Mouse (Mus musculus): ENCODE results near the gene Ywhab. TPM values are rescaled to one million over a fixed set of nuclear protein-coding genes. Genes with fewer than 3 reads are reported as not detected.
A peak's percentile ranks its signal among the peaks of the same experiment; 100 is the strongest.

The Ywhab gene
- 43.9 and 48.0 TPM in 2 replicates for polyA plus RNA-seq (2012; rRNA removed)

- no peak for DNase-seq (ENCODE audit: low read depth, low spot score)
- WGBS, result 0% methylated on average over 12 of the region's 14 CpGs
Measured at GRCm38 (mm10) chr2:163994654-163994976, at the start of gene Ywhab. Gene Ywhab (plus strand): TSS chr2:163994960.

GRCm38 (mm10) chr2:163946221-163946620 is 48.5 kb upstream of the Ywhab start:
- 67% methylated on average over 15 of the region's 15 CpGs for WGBS
- DNase-seq (ENCODE audit: low read depth, low spot score), result no peak

DNA sequence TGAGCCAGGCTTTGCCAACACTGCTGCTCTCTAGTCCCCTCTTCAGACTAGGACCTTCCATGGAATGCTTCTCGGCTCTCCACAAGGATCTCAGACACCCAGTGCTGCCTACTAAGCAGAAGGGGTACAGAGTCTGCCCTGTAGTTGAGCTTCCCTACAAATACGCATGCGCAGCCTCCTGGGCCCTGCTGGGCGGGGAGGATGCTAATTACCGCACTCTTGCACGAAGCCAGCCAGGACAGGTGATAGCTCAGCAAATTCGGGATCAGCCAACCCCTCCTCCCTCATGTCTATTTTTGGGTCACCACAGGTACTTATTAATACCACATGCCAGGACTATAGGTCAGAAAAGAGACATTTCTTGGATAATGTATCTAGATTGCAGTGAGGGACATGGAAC is 46.8 kb upstream of the Ywhab start:
- WGBS, result 75% methylated on average over 7 of the region's 7 CpGs
- DNase-seq (ENCODE audit: low read depth, low spot score), result no peak

DNA sequence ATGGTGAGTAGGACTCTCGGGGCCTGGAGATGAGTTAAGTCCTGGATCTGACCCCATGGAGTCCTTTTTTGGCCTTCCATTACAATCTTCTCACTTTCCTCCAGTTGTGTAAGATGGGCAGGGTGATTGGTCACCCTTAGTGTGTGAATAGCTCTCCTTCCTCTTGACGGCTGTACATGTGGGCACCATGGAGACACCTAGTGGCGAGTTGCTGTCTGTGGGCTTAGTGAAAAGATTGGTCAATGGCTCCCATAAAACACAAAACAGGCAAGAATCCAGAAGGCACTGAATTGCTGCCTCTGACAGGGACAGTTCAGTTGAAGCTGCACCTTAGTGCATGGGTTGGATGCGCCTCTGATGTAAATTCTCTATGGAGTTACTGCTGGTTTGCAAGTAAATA is 43.0 kb upstream of the Ywhab start:
- DNase-seq (ENCODE audit: low read depth, low spot score), result peak; percentile 27
- 13% methylated on average over 4 of the region's 4 CpGs for WGBS

GRCm38 (mm10) chr2:163953622-163954310 is 41.0 kb upstream of the Ywhab start:
- 28% methylated on average over 7 of the region's 7 CpGs for WGBS
- DNase-seq (ENCODE audit: low read depth, low spot score), result no peak

GRCm38 (mm10) chr2:163964606-163965560 is 29.9 kb upstream of the Ywhab start:
- WGBS, result 47% methylated on average over 19 of the region's 19 CpGs
- DNase-seq (ENCODE audit: low read depth, low spot score), result no peak

DNA sequence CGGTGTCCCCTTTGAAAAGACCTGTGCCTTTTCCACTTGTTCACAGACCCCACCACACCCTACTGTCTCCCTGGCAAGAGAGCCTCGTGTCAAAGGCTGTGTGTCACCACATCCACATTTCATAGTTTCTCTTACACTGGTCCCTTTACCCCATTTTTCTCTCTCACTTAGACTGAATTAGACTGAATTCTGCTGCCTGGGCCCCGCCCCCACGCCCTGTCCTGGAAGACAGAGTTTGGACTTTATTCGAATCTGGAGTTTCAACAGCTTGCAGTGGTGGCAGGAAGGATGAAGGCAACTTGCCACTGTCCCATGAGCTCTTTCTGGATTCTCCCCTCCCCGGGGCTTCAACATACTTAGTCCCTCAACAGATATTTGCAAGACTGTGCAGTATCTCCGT is 29.1 kb upstream of the Ywhab start:
- DNase-seq (ENCODE audit: low read depth, low spot score), result no peak
- 51% methylated on average over 7 of the region's 7 CpGs for WGBS

DNA sequence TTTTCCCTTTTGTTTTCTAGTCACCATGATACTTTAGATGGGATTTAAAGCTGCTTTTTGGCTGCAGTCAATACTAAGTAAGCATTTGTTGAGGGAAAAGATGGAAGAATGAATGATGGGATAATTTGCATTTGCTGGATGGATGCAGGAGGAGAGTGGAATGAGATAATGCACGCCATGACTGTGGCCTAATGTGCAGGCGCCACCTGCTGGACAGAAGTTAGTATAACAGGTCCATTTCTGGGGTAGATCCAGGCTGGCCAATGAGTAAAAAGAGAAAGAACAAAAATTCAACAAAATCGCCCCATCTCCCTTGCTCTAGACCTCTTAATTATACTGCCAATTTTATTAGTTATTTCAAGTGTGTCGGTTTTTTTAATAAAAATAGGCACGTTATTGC is 26.2 kb upstream of the Ywhab start:
- 5% methylated on average over 5 of the region's 5 CpGs for WGBS

DNA sequence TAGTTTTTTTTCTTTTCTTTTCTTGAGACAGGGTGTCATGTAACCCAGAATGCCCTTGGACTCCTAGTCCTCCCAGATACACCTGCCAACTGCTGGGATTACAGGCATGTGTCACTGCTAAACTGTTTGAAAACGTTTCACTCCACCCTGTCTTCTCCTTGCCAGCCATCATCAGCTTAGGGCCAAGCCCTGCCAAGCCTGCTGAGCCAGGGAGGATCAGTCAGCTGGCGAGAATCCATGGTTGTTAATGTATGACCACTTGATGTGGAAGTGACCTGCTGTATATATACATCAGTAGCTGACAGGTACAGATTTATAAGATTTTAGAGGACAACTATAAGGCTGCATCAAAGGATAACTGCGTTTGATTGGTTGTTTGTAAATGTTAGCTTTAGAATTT is 24.4 kb upstream of the Ywhab start:
- 19% methylated on average over 3 of the region's 3 CpGs for WGBS
- peak; percentile 55 for DNase-seq (ENCODE audit: low read depth, low spot score)

More for the DNA sequence above, 26.2 kb upstream of the Ywhab start:
- DNase-seq (ENCODE audit: low read depth, low spot score), result peak; percentile 48

- WGBS, result 73% methylated on average over 2 of the region's 2 CpGs
- no peak for DNase-seq (ENCODE audit: low read depth, low spot score)
Measured at GRCm38 (mm10) chr2:163974056-163974455, 20.7 kb upstream of the Ywhab start.

GRCm38 (mm10) chr2:163976448-163976847 is 18.3 kb upstream of the Ywhab start:
- 87% methylated on average over 6 of the region's 7 CpGs for WGBS

GRCm38 (mm10) chr2:163987233-163987632 is 7.5 kb upstream of the Ywhab start:
- 77% methylated on average over 8 of the region's 8 CpGs for WGBS

More at GRCm38 (mm10) chr2:163976448-163976847, 18.3 kb upstream of the Ywhab start:
- DNase-seq (ENCODE audit: low read depth, low spot score), result no peak

GRCm38 (mm10) chr2:163992871-163993270 is 1.9 kb upstream of the Ywhab start:
- no peak for DNase-seq (ENCODE audit: low read depth, low spot score)
- 98% methylated on average over 2 of the region's 2 CpGs for WGBS

More at GRCm38 (mm10) chr2:163987233-163987632, 7.5 kb upstream of the Ywhab start:
- DNase-seq (ENCODE audit: low read depth, low spot score), result no peak

- peak; percentile 91 for DNase-seq (ENCODE audit: low read depth, low spot score)
- 1% methylated on average over 78 of the region's 79 CpGs for WGBS
Measured at GRCm38 (mm10) chr2:163994977-163995862, 460 bp downstream of the Ywhab start.

- WGBS, result 33% methylated on average over 6 of the region's 6 CpGs
- no peak for DNase-seq (ENCODE audit: low read depth, low spot score)
Measured at GRCm38 (mm10) chr2:163996275-163996674, 1.5 kb downstream of the Ywhab start.

GRCm38 (mm10) chr2:163996899-163997298 is 2.1 kb downstream of the Ywhab start:
- no peak for DNase-seq (ENCODE audit: low read depth, low spot score)
- WGBS, result 42% methylated on average over 5 of the region's 5 CpGs

- no peak for DNase-seq (ENCODE audit: low read depth, low spot score)
- 81% methylated on average over 6 of the region's 6 CpGs for WGBS
Measured at GRCm38 (mm10) chr2:163998981-163999380, 4.2 kb downstream of the Ywhab start.

DNA sequence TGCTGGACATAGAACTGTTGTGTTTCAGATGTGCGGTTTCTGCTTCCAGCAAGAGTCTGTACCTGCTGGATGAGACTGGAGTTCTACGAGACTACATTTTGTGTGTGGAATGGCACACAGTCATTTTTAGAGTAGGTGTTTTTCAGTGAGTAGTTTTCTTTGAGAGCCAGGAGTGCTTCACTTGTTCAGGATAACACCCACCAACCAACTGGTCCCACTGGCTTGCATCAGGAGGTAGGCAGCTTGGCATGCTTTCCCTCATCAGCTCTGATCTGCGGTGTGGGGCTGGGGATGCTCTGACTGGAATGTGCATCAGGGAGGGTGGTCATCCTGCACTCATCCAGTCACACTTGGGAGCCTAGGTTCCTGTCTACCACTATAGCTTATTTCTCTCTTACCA is 7.9 kb downstream of the Ywhab start:
- 93% methylated on average over 3 of the region's 3 CpGs for WGBS
- DNase-seq (ENCODE audit: low read depth, low spot score), result no peak

GRCm38 (mm10) chr2:164004503-164004902 is 9.7 kb downstream of the Ywhab start:
- no peak for DNase-seq (ENCODE audit: low read depth, low spot score)
- 78% methylated on average over 5 of the region's 5 CpGs for WGBS

DNA sequence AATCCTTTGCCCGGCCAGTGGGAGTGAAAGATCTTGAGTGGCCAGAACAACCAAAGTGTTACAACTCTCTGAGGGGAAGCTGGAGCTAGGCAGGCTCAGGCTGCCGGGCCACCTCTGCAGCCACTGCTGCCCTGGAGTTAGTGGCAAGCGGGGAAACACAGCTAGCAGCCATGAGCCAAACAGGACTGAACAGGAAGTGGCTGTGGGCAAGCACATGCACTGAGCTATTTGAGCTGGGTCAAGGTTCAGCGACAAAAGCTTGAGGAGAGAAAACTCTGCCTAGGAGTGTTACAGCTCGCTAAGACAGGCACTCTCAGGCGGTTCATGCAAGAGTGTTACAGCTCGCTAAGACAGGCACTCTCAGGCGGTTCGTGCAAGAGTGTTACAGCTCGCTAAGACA is 12.2 kb downstream of the Ywhab start:
- WGBS, result 34% methylated on average over 10 of the region's 10 CpGs
- peak; percentile 66 for DNase-seq (ENCODE audit: low read depth, low spot score)

Data from large intestine, adult 2 months (tissue).